Mouse (Mus musculus) liver, adult 2 months (tissue): ENCODE results near the gene Dnaic2. TPM values are rescaled to one million over a fixed set of nuclear protein-coding genes. Genes with fewer than 3 reads are reported as not detected.
A peak's percentile ranks its signal among the peaks of the same experiment; 100 is the strongest.

Experiments
- DNase-seq: peaks from one replicate; pipeline ENCODE4 v3.0.0-alpha.2; 2011; ENCODE audit warnings: low read depth, low spot score; ENCODE audit errors: extremely low read depth
- H3K27ac ChIP-seq: fragments of 200-500 bp; replicated peaks from 2 replicates; pipeline ENCODE4 v1.5.1; 2012; ENCODE audit warnings: low read depth, mild to moderate bottlenecking, control low read depth, inconsistent platforms, low read length; ENCODE audit not compliant: insufficient read depth
- H3K27me3 ChIP-seq: fragments of 200-500 bp; 2 replicates; pipeline ENCODE4 v1.6.1; 2012; ENCODE audit warnings: mild to moderate bottlenecking, moderate library complexity, low read length, inconsistent platforms; ENCODE audit not compliant: control insufficient read depth, insufficient read depth
- H3K36me3 ChIP-seq: fragments of 200-500 bp; 2 replicates; pipeline ENCODE4 v1.6.1; 2012; ENCODE audit warnings: low read length, inconsistent platforms; ENCODE audit not compliant: control insufficient read depth, insufficient read depth
- H3K4me1 ChIP-seq: fragments of 200-500 bp; 2 replicates; pipeline ENCODE4 v1.6.1; 2011; ENCODE audit warnings: low read length; ENCODE audit not compliant: control insufficient read depth, insufficient read depth
- H3K4me3 ChIP-seq: fragments of 200-500 bp; 2 replicates; pipeline ENCODE4 v1.5.1; 2011; ENCODE audit warnings: low read depth, mild to moderate bottlenecking, control low read depth, low read length, moderate library complexity; ENCODE audit not compliant: insufficient read depth
- H3K79me2 ChIP-seq: fragments of 200-500 bp; 2 replicates; pipeline ENCODE4 v1.6.1; 2012; ENCODE audit warnings: inconsistent platforms, mild to moderate bottlenecking, low read length, moderate library complexity; ENCODE audit not compliant: control insufficient read depth, insufficient read depth
- H3K9ac ChIP-seq: fragments of 200-500 bp; 2 replicates; pipeline ENCODE4 v1.6.1; 2012; ENCODE audit warnings: low read depth, mild to moderate bottlenecking, control low read depth, inconsistent platforms, low read length
- CTCF ChIP-seq: fragments of 200-500 bp; IDR thresholded peaks from 2 replicates; pipeline ENCODE4 v1.5.1; 2011; ENCODE audit warnings: low read depth, low read length, control low read depth
- POLR2A ChIP-seq: fragments of 200-500 bp; IDR thresholded peaks from 2 replicates; pipeline ENCODE4 v1.6.1; 2011; ENCODE audit warnings: low read length, control low read depth; ENCODE audit not compliant: insufficient read depth; ENCODE audit errors: extremely low read depth
- WGBS: fragments of 180-500 bp; shearing (Covaris S2); methylation state at CpG from one replicate; pipeline ENCODE4 v1.1.7; 2018; 5-methylcytosine and 5-hydroxymethylcytosine counted together
- polyA plus RNA-seq: library from polyadenylated mRNA; depleted of rRNA; stranded (reverse); fragments of >200 nt; gene quantifications from 2 replicates; pipeline ENCODE4 v1.2.3, GENCODE M21; 2012
- total RNA-seq: library from RNA; depleted of rRNA; stranded (reverse); fragments of >200 nt; gene quantifications from 2 replicates; pipeline ENCODE4 v1.2.3, GENCODE M21; 2014

Dnaic2 gene
- total and polyA plus RNA-seq, 2 experiments, result 0.13 TPM; not detected in 1

DNA sequence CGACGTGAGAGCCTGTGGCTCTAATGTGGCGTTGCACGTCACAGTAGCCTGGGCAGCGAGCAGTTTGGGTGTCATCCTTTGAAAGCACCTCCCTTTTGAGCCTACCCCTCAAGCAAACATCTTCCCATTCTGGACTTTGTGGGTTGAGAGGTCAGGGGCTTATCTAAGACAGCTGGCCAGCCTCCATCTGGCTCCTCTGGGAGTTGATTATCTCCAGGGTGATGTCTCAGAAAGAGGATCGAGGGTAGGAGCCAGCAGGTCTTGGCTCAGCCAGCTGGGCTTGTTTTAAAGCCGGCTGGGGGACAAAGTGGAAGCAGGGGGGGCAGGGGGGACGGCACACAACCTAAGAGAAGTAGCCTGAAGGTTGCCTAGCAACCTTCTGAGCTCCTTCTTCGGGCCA lies 52.9 kb downstream of the Dnaic2 start:
- 42% methylated on average over 9 of the region's 9 CpGs for WGBS
- no peak for DNase-seq

DNA sequence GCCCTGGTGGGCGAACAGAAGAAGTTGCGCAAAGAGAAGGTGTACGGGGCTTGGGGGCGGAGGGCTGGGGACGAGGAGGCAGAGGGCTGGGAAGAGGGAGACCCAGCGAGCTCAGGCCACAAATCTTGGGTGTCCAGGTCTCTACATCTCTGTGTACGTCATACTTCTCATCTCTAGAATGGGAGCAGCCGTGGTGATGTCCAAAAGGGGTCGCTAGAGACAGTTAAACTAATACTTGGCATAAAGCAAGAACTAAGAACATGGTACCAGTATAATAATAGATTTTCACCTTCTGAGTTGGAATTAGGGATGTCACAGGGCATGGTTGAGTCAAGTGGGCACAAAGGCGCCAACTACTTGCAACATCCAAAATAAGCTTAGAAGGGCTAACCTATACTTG lies 58.7 kb downstream of the Dnaic2 start:
- no peaks in the 10 kb centered on the region; the same call in 1 of the 2 replicates for H3K4me1 ChIP-seq
- H3K4me3 ChIP-seq, result no peak overlapping the region
- H3K27me3 ChIP-seq, result peaks cover 17% of the 10 kb centered on the region
- H3K27ac ChIP-seq, result no peak overlapping the region
- no peak for TF ChIP-seq POLR2A
- 50% methylated on average over 10 of the region's 10 CpGs for WGBS
- H3K36me3 ChIP-seq, result no peaks in the 10 kb centered on the region
- DNase-seq, result no peak
- H3K9ac ChIP-seq, result no peak overlapping the region
- H3K79me2 ChIP-seq, result no peaks in the 10 kb centered on the region

More for the DNA sequence above, 52.9 kb downstream of the Dnaic2 start:
- no peaks in the 10 kb centered on the region for H3K27me3 ChIP-seq
- no peaks in the 10 kb centered on the region for H3K79me2 ChIP-seq
- no peaks in the 10 kb centered on the region for H3K4me1 ChIP-seq
- H3K4me3 ChIP-seq, result no peak overlapping the region
- no peak for TF ChIP-seq CTCF
- TF ChIP-seq POLR2A, result no peak
- no peak overlapping the region for H3K27ac ChIP-seq
- H3K36me3 ChIP-seq, result no peaks in the 10 kb centered on the region
- no peak overlapping the region for H3K9ac ChIP-seq

DNA sequence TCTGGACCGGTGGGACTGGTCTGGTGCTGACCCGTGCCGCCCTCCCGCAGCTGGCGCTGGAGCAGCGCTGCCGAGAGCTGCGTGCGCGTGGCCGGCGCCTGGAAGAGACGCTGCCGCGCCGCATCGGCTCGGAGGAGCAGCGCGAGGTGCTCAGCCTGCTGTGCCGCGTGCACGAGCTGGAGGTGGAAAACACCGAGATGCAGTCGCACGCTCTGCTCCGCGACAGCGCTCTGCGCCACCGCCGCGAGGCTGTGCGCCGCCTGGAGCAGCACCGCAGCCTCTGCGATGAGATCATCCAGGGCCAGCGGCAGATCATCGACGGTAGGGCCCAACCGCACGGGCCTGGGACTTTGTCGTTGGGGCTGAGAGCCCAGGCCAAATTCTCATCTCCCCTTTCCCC lies 59.1 kb downstream of the Dnaic2 start:
- WGBS, result 14% methylated on average over 43 of the region's 43 CpGs
- H3K27ac ChIP-seq, result no peak overlapping the region
- no peak for DNase-seq
- no peaks in the 10 kb centered on the region for H3K79me2 ChIP-seq
- peaks cover 21% of the 10 kb centered on the region for H3K27me3 ChIP-seq
- TF ChIP-seq POLR2A, result no peak
- TF ChIP-seq CTCF, result no peak
- H3K36me3 ChIP-seq, result no peaks in the 10 kb centered on the region
- no peaks in the 10 kb centered on the region; the same call in 1 of the 2 replicates for H3K4me1 ChIP-seq
- no peak overlapping the region for H3K9ac ChIP-seq
- no peak overlapping the region for H3K4me3 ChIP-seq

DNA sequence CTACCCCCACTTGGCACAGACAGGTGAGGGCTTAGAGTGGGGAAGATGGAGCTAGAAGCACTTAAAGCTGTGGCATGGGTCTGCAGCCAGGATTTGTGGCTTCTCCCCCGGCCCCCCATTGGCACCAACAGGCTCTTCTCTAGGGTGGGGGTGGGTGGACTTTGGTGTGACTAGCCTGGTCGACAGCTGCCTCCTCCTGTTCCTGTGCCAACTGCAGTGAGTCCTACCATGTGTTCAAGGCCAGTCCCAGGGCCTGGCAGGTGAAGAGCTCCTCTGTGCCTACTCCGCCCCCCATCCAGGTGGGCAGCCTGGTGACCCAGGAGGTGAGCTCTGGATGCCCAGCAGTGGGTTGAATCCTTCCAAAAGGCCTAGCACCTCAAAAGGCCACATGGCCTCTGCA lies 60.4 kb downstream of the Dnaic2 start:
- H3K9ac ChIP-seq, result no peak overlapping the region
- H3K36me3 ChIP-seq, result no peaks in the 10 kb centered on the region
- no peak overlapping the region for H3K4me3 ChIP-seq
- H3K79me2 ChIP-seq, result no peaks in the 10 kb centered on the region
- no peak for TF ChIP-seq CTCF
- no peak for TF ChIP-seq POLR2A
- no peaks in the 10 kb centered on the region; the same call in 1 of the 2 replicates for H3K4me1 ChIP-seq
- H3K27me3 ChIP-seq, result peaks cover 32% of the 10 kb centered on the region
- no peak for DNase-seq
- 85% methylated on average over 3 of the region's 3 CpGs for WGBS
- no peak overlapping the region for H3K27ac ChIP-seq

DNA sequence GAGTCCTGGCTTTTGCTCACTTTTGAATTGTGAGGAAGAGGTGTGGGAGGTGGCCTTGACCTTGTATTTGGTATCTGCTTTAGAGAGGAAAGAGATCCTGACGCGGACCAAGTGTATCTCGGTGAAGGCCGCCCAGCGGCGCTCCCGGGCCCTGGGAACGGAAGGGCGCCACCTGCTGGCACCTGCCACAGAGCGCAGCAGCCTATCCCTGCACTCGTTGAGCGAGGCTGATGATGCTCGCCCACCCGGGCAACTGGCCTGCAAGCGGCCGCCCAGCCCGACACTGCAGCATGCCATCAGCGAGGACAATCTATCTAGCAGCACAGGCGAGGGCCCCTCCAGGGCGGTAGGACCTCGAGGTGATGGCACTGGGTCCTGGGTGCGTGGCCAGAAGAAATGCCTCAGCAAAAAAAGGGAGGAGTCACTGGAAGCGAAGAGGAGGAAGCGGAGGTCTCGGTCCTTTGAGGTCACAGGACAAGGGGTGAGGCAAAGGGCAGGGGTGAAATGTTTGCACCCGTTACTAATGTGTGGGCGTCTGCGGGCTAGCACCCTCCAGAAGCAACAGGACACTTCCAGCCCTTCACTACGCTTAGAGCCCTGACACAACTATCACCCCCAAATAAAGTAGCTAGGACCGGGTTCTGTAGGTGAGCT lies 62.0 kb downstream of the Dnaic2 start:
- peaks cover 32% of the 10 kb centered on the region for H3K27me3 ChIP-seq
- H3K9ac ChIP-seq, result no peak overlapping the region
- DNase-seq, result peak; percentile 10
- TF ChIP-seq CTCF (peak; percentile 94), POLR2A (no peak)
- no peak overlapping the region for H3K4me3 ChIP-seq
- H3K79me2 ChIP-seq, result no peaks in the 10 kb centered on the region
- H3K27ac ChIP-seq, result no peak overlapping the region
- WGBS, result 6% methylated on average over 30 of the region's 30 CpGs
- no peaks in the 10 kb centered on the region for H3K36me3 ChIP-seq
- no peaks in the 10 kb centered on the region; the same call in 1 of the 2 replicates for H3K4me1 ChIP-seq

DNA sequence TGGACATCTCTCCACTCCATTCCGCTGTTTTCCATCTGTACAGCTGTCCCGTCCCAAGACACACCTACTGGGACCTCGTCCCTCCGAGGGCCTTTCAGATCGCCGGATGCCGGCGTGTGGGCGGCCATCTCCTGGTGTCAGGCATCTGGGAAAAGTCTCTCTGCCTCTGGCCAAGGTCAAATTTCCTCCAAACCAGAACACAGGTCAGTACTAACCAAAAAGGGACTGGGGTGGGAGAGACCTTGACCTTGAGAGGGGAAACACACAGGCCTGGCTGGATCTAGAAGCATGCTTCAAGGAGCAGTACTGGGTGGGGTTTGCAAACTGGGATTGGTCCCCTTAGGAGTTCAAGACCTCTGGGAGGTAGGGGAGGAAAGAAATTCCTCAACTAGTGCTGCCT lies 62.5 kb downstream of the Dnaic2 start:
- peaks cover 32% of the 10 kb centered on the region for H3K27me3 ChIP-seq
- 53% methylated on average over 9 of the region's 9 CpGs for WGBS

More for the DNA sequence above, 62.5 kb downstream of the Dnaic2 start:
- Histone ChIP-seq H3K4me3 (no peak overlapping the region), H3K36me3 (no peaks in the 10 kb centered on the region), H3K9ac (no peak overlapping the region), H3K27ac (no peak overlapping the region), H3K79me2 (no peaks in the 10 kb centered on the region), H3K4me1 (no peaks in the 10 kb centered on the region; the same call in 1 of the 2 replicates)
- no peak for DNase-seq
- TF ChIP-seq POLR2A, result no peak
- TF ChIP-seq CTCF, result no peak
